In the genomic region with DNA sequence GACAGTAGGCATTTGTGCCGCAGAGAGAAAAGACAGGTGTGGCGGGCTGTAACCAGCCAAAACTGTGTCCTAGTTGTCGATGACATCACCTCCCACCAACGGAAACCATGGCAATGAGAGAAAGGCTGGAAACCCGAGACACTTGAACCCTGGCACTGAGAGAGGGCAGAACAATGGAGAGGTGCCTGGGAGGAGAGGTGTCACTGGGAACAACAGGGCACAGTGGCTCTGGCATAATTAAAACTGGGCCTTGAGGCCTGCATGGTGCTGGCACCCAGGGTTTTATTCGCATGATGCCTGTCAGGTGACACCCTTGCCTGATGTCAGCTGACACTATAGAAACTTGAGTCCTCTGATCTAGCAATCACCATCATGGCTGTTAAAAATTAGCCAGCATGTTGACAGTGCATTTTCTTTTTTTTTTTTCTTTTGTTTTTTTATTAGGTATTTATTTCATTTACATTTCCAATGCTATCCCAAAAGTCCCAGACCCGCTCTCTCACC, we compare ENCODE assay signal across 33 mouse cellular contexts. TPM values are rescaled to one million over a fixed set of nuclear protein-coding genes. Genes with fewer than 3 reads are reported as not detected.
DNase-seq lines count a peak whose midpoint lies in the region; ATAC-seq lines count a peak whose summit lies in the region.
"Had no signal": no experiment of that assay in that cellular context is flagged by ENCODE, and none has a peak within 500 bp of the region (broad histone marks: within the 10 kb centered on the region; RNA-seq: fewer than 3 reads in every experiment).

No protein-coding gene starts in this region.

- H3K4me1 ChIP-seq in intestine, embryonic 15.5 days (replicated peaks), result no peaks in the 10 kb centered on the region
- no peaks in the 10 kb centered on the region for H3K4me1 ChIP-seq in limb, embryonic 10.5 days
- H3K4me1 ChIP-seq: embryonic facial prominence, embryonic 13.5 days; heart, embryonic 12.5 days; midbrain, embryonic 10.5 days; neural tube, embryonic 12.5 days had no signal

- peak; percentile 71 for ATAC-seq in intestine, embryonic 15.5 days
- ATAC-seq: forebrain, embryonic 13.5 days; midbrain, embryonic 16.5 days had no signal

- H3K9me3 ChIP-seq in intestine, embryonic 15.5 days, result no peaks in the 10 kb centered on the region
- no peaks in the 10 kb centered on the region for H3K9me3 ChIP-seq in limb, embryonic 10.5 days (replicated peaks)
- H3K9me3 ChIP-seq: embryonic facial prominence, embryonic 13.5 days; forebrain, embryonic 13.5 days; heart, embryonic 12.5 days; midbrain, embryonic 10.5 days; neural tube, embryonic 12.5 days had no signal

- H3K27ac ChIP-seq in intestine, embryonic 15.5 days, result no peak overlapping the region
- H3K27ac ChIP-seq in limb, embryonic 10.5 days, result no peak overlapping the region
- H3K27ac ChIP-seq: embryonic facial prominence, embryonic 13.5 days; forebrain, embryonic 13.5 days; gastrocnemius, adult 2 months; heart, adult 2 months; hindbrain, embryonic 14.5 days; liver, embryonic 14.5 days; midbrain, embryonic 10.5 days; neural tube, embryonic 12.5 days; stomach, postnatal 0 days had no signal

- H3K36me3 ChIP-seq in intestine, embryonic 15.5 days, result no peaks in the 10 kb centered on the region
- H3K36me3 ChIP-seq in limb, embryonic 10.5 days, result no peaks in the 10 kb centered on the region
- H3K36me3 ChIP-seq: embryonic facial prominence, embryonic 13.5 days; heart, embryonic 12.5 days; midbrain, embryonic 10.5 days; neural tube, embryonic 12.5 days had no signal

- no peaks in the 10 kb centered on the region for H3K27me3 ChIP-seq in intestine, embryonic 15.5 days (replicated peaks)
- H3K27me3 ChIP-seq in limb, embryonic 10.5 days (ENCODE audit: low read depth, poor library complexity, severe bottlenecking), result no peaks in the 10 kb centered on the region
- H3K27me3 ChIP-seq: embryonic facial prominence, embryonic 13.5 days; forebrain, embryonic 13.5 days; heart, embryonic 12.5 days; neural tube, embryonic 12.5 days had no signal

- intact Hi-C loops in heart, postnatal 25 days (cut with DNase I), result no loop called here

- no peak overlapping the region for H3K9ac ChIP-seq in intestine, embryonic 15.5 days
- H3K9ac ChIP-seq: embryonic facial prominence, embryonic 13.5 days; forebrain, embryonic 13.5 days; heart, embryonic 12.5 days; hindbrain, embryonic 14.5 days; liver, embryonic 14.5 days; neural tube, embryonic 12.5 days had no signal

- peak; percentile 49 for DNase-seq in heart, adult 11 months
- no peak for DNase-seq in heart, postnatal 25 days (ENCODE audit: low spot score)
- peak; percentile 24 for DNase-seq in R1 (ENCODE audit: low read depth, low spot score)
- peak; percentile 16 for DNase-seq in ZHBTc4 (ENCODE audit: low read depth, low spot score)
- no peak for DNase-seq in urinary bladder, postnatal 14 days (ENCODE audit: low spot score)
- no peak for DNase-seq in limb, embryonic 10.5 days (ENCODE audit: low spot score)
- DNase-seq: adrenal gland, postnatal 10 days; B cell, adult 2 months; cerebellum, adult 11-12 months; cerebellum, adult 9-11 months; gastrocnemius, adult 2 months; gastrocnemius, postnatal 36 days; heart, adult 2 months; kidney, adult 8-10 months; kidney, postnatal 4 days; layer of hippocampus, postnatal 36 days; liver; lung, adult 2 months; right cerebral cortex, postnatal 4 days; thymus, adult 18-20 months; thymus, postnatal 36 days had no signal

- 65% methylated on average over 7 of the region's 7 CpGs for WGBS in intestine, embryonic 15.5 days
- 63% methylated on average over 7 of the region's 7 CpGs for WGBS in limb, embryonic 10.5 days

- H3K4me3 ChIP-seq in intestine, embryonic 15.5 days (replicated peaks), result no peak overlapping the region
- H3K4me3 ChIP-seq in limb, embryonic 10.5 days, result no peak overlapping the region
- H3K4me3 ChIP-seq: embryonic facial prominence, embryonic 13.5 days; erythroblast, embryonic 14.5 days; forebrain, embryonic 13.5 days; gastrocnemius, adult 2 months; heart, adult 2 months; heart, embryonic 12.5 days; midbrain, embryonic 10.5 days; neural tube, embryonic 12.5 days had no signal

- no peak overlapping the region for H3K4me2 ChIP-seq in intestine, embryonic 15.5 days (replicated peaks)
- H3K4me2 ChIP-seq: embryonic facial prominence, embryonic 13.5 days; forebrain, embryonic 13.5 days; heart, embryonic 12.5 days; hindbrain, embryonic 14.5 days; neural tube, embryonic 12.5 days had no signal

RNA-seq across cellular contexts. Expression of a gene that starts 38.9 kb away (rescaled TPM):
- total RNA-seq in heart, postnatal 25 days (2021), result 1 to 10 TPM; 7.0 to 7.6 TPM
- 2.7 and 2.8 TPM in 2 replicates for polyA plus RNA-seq in intestine, embryonic 15.5 days (2015; fragmentation: Nextera tagmentation; extraction: Ambion mirVana)
- polyA plus RNA-seq in limb, embryonic 10.5 days (2016; fragmentation: Nextera tagmentation; extraction: Ambion mirVana), result 2.2 and 2.4 TPM in 2 replicates
- total RNA-seq: hematopoietic stem cell, adult 5-6 weeks had no signal
- polyA plus RNA-seq: erythroblast, embryonic 14.5 days had no signal

Comparison
In these comparisons a context has a peak if more than half of its experiments do, and no peak if none do; other contexts are left out.
1. DNase-seq: peak in heart, adult 11 months (single experiment), R1 (single experiment) and ZHBTc4 (single experiment); none in heart, postnatal 25 days (single experiment), urinary bladder, postnatal 14 days (single experiment) and limb, embryonic 10.5 days (single experiment).